Mouse (Mus musculus) hindbrain, embryonic 12.5 days (tissue): ENCODE measurements around the gene B3gntl1. TPM values are rescaled to one million over a fixed set of nuclear protein-coding genes. Genes with fewer than 3 reads are reported as not detected.
A peak's percentile ranks its signal among the peaks of the same experiment; 100 is the strongest.

Experiments
- ATAC-seq: fragments of 200-750 bp; cut with Nextera tagmentation; 2 replicates; pipeline ENCODE4 v1.8.0; 2017; ENCODE audit warnings: moderate TSS enrichment; ENCODE audit not compliant: low FRiP score
- H3K27ac ChIP-seq: fragments of 300-500 bp; sonication (generic); 2 replicates; pipeline ENCODE4 v1.5.1; 2016; ENCODE audit warnings: mild to moderate bottlenecking
- H3K27me3 ChIP-seq: fragments of 300-500 bp; sonication (generic); 2 replicates; pipeline ENCODE4 v1.6.1; 2016; ENCODE audit warnings: mild to moderate bottlenecking
- H3K36me3 ChIP-seq: fragments of 300-500 bp; sonication (generic); 2 replicates; pipeline ENCODE4 v1.6.1; 2016; ENCODE audit warnings: mild to moderate bottlenecking
- H3K4me1 ChIP-seq: fragments of 300-500 bp; sonication (generic); 2 replicates; pipeline ENCODE4 v1.6.1; 2016
- H3K4me2 ChIP-seq: fragments of 300-500 bp; sonication (generic); replicated peaks from 2 replicates; pipeline ENCODE4 v1.6.1; 2016; ENCODE audit warnings: mild to moderate bottlenecking
- H3K4me3 ChIP-seq: fragments of 300-500 bp; sonication (generic); 2 replicates; pipeline ENCODE4 v1.5.1; 2016; ENCODE audit warnings: mild to moderate bottlenecking
- H3K9ac ChIP-seq: fragments of 300-500 bp; sonication (generic); 2 replicates; pipeline ENCODE4 v1.6.1; 2016; ENCODE audit warnings: mild to moderate bottlenecking, moderate library complexity
- H3K9me3 ChIP-seq: fragments of 300-500 bp; sonication (generic); replicated peaks from 2 replicates; pipeline ENCODE4 v1.6.1; 2016; ENCODE audit warnings: mild to moderate bottlenecking
- WGBS: fragments of 180-500 bp; shearing (Covaris S2); methylation state at CpG from one replicate; pipeline ENCODE4 v1.1.7; 2016; 5-methylcytosine and 5-hydroxymethylcytosine counted together
- polyA plus RNA-seq: library from polyadenylated mRNA; unstranded; fragments of >200 nt; fragmentation: Nextera tagmentation; extraction: Ambion mirVana; gene quantifications from 2 replicates; pipeline ENCODE4 v1.2.1, GENCODE M21; 2016

The B3gntl1 gene
- 8.2 and 8.6 TPM in 2 replicates for polyA plus RNA-seq

DNA sequence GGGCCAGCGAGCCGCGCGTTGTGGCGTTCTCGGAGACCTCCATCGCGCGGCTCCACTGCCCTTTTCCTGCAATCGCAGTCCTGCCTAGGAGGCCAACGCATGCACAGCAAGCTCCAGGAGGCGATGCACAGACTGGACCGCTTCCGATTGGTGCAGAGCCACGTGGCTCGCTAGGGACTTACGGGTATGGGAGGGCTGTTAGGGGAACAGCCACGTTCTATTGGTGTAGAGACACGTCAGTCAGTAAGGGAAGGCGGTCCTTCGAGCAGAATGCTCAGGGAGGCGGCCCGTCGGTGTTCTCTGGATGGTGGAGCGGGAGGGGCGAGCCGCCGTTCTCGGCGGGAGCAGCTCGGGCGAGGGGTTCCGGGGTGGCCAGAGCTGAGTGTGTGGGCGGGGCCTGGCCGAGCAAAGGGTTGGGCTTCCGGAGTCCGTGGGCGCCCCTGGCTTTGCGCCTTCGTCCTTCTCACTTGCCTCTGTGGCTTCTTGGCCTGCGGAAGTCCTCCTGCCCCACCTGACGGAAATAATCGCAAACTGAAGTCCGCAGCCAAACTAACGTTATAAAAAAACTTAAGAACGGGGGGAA is at the start of gene B3gntl1:
TSS of gene B3gntl1 (minus strand) at position 164 of the 583 bp plus-strand sequence.
- peak; percentile 100 for ATAC-seq
- H3K27ac ChIP-seq, result peak within 1 kb of the TSS; percentile 91
- H3K27me3 ChIP-seq, result no peaks in the 10 kb centered on the region
- H3K36me3 ChIP-seq, result no peaks in the 10 kb centered on the region
- peak within 1 kb of the TSS; percentile 80 for H3K4me2 ChIP-seq
- H3K4me1 ChIP-seq, result peaks cover 6% of the 10 kb centered on the region; the same call in 1 of the 2 replicates
- H3K4me3 ChIP-seq, result peak within 1 kb of the TSS; percentile 63
- H3K9ac ChIP-seq, result peak within 1 kb of the TSS; percentile 75
- 0 out of 2 replicates have a peak, but pooled peaks cover 3% of the 10 kb centered on the region for H3K9me3 ChIP-seq
- WGBS, result under 1% methylated on average over 45 of the region's 46 CpGs

DNA sequence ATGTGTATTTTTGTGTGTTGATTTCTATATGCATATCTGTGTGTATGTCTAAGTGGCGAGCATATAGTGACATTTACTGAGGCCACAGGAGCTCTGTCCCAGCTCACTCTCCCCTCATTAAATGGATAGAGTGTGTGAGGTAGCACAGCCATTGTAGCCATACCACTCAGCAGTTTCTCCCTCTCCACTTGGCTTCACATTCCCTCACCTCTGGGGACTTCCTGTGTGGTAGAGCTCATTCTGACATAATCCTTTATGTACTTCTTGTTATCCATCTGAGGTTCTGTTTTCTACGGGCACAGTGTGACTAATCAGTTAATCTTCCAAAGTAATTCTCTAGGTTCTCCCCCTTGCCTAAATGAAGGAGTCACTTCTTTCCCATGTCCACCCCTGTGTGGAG is 49.5 kb upstream of the B3gntl1 start:
- H3K4me2 ChIP-seq, result no peak overlapping the region
- H3K4me1 ChIP-seq, result no peaks in the 10 kb centered on the region
- no peaks in the 10 kb centered on the region for H3K27me3 ChIP-seq
- no peak overlapping the region for H3K9ac ChIP-seq
- no peak overlapping the region for H3K4me3 ChIP-seq
- no peaks in the 10 kb centered on the region for H3K36me3 ChIP-seq
- ATAC-seq, result no peak
- no peaks in the 10 kb centered on the region for H3K9me3 ChIP-seq
- WGBS, result 73% methylated on average over 2 of the region's 2 CpGs
- H3K27ac ChIP-seq, result no peak overlapping the region

DNA sequence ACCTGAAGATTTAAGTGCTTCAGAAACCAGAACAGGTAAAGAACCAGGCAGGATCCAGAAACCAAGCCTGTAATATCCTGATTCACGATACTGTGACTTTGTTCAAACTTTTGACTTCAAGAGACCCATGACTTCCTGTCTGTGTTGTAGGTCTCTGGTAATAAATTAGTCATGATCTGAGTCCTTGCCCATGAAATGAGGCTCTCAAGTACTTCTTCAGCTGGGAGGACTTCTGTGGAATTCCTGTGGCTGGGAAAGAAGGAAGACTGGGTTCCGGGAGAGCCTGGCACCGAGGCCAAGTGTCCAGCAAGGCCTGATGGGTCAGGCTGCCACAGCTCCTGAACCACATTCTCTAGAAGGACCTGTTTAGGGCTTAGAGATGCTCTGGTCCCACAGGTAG is 47.8 kb upstream of the B3gntl1 start:
- H3K27me3 ChIP-seq, result no peaks in the 10 kb centered on the region
- H3K4me2 ChIP-seq, result no peak overlapping the region
- H3K36me3 ChIP-seq, result no peaks in the 10 kb centered on the region
- no peak for ATAC-seq
- no peak overlapping the region for H3K4me3 ChIP-seq
- H3K9me3 ChIP-seq, result no peaks in the 10 kb centered on the region
- H3K27ac ChIP-seq, result no peak overlapping the region
- H3K4me1 ChIP-seq, result no peaks in the 10 kb centered on the region
- 85% methylated on average over 3 of the region's 3 CpGs for WGBS
- no peak overlapping the region for H3K9ac ChIP-seq

DNA sequence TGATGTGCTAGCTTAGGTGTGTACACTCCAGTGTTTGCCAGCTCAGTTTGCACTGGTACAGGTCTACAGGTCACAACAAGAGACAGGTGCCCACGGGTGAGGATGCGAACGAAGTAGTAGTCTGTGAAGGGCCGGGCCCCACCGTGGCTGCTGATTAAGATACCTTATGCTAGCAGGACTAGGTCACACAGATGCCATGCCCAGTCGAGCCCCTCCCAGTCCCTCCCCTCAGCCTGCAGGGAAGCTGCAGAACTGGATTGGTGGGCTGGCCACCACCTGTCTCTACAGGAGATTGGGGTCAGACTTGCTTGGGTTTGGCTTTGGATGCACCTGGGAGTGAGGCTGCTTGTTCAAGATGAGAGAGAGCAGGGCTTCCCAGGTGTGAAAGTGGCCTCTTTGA is 44.8 kb upstream of the B3gntl1 start:
- Histone ChIP-seq H3K4me1 (no peaks in the 10 kb centered on the region), H3K27ac (no peak overlapping the region), H3K4me3 (no peak overlapping the region), H3K4me2 (no peak overlapping the region), H3K36me3 (no peaks in the 10 kb centered on the region), H3K27me3 (no peaks in the 10 kb centered on the region), H3K9ac (no peak overlapping the region), H3K9me3 (no peaks in the 10 kb centered on the region)
- no peak for ATAC-seq
- 59% methylated on average over 6 of the region's 6 CpGs for WGBS

DNA sequence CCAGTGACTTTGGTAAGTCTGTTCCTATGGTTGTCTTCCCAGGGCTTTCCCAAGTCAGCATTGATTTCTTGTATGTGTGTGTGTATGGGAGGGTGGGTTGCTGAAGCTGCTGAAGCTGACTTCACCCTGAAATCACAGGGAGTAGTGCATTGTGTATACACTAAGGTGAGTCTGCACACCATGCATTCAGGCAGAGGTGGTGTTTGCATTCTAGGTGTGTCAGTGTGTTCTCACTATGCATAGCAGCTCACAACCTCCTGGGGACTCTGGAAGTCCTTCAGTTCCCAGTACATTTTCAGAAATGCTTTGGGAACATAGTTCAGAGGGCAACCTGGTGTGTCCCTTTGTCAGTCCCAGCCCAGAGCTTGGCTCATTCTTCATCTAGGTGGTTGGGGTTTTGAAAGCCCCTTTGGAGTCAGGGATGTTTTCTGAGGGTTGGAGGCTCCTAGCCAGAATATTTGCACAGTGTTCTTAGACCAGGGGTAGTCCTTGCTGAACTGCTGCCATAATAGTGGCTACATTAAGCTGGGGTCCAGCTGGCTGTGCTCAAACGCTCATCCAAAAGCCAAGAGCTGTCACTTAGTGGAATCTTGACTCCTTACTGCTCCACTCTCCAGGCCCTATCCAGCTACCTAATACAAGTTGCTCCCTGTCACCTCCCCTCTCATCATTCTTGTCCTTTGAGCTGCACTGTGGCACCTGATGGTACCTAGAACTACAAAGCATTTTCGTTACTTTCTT is 42.0 kb upstream of the B3gntl1 start:
- Histone ChIP-seq H3K9me3 (no peaks in the 10 kb centered on the region), H3K36me3 (no peaks in the 10 kb centered on the region), H3K4me1 (no peaks in the 10 kb centered on the region), H3K4me2 (no peak overlapping the region), H3K27ac (no peak overlapping the region), H3K27me3 (no peaks in the 10 kb centered on the region), H3K9ac (no peak overlapping the region), H3K4me3 (no peak overlapping the region)
- WGBS, result 85% methylated on average over 2 of the region's 2 CpGs
- no peak for ATAC-seq

DNA sequence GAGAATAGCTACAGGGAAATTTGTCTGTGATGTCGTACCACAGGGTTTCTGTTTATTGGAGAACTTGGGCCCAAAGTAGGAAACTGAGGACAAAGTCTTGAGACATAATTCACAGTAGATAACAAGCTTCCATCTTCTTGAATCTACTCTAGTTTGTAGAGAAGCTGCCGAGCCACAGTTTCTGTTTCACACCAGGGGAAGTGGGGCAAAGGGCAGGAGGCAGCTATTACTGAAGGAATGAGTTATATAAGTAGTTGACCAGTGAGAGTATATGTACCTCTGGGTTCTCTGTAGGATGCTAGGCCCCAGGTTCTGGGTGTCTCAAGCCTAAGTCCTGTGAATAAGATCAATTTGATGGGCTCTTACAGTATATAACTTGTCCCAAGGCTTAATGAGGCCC is 40.6 kb upstream of the B3gntl1 start:
- no peaks in the 10 kb centered on the region for H3K9me3 ChIP-seq
- no peaks in the 10 kb centered on the region for H3K27me3 ChIP-seq
- no peaks in the 10 kb centered on the region for H3K4me1 ChIP-seq
- H3K27ac ChIP-seq, result no peak overlapping the region
- no peak for ATAC-seq
- no peak overlapping the region for H3K9ac ChIP-seq
- WGBS, result 86% methylated on average over 2 of the region's 2 CpGs
- no peak overlapping the region for H3K4me3 ChIP-seq
- no peak overlapping the region for H3K4me2 ChIP-seq
- H3K36me3 ChIP-seq, result no peaks in the 10 kb centered on the region

DNA sequence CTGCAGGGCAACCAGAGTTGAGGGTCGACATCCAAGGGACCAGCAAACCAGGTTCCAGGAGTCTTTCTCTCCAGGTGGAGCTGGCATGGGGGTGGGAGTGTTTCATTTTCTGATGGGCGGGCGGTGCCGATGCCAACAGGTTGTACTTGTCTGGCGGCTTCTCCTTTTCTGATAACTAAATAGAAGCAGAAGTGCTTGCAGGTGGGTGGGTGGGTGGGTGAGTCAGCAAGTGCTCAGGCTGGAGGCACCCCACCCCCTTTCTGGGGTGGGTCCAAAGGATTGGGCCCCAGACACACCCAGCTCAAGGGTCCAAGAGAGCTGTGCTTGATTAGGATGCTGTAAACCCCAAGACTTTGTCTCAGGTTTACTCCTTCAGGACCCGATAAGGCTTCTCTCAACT is 40.0 kb upstream of the B3gntl1 start:
- WGBS, result 93% methylated on average over 6 of the region's 6 CpGs
- Histone ChIP-seq H3K4me3 (no peak overlapping the region), H3K27ac (no peak overlapping the region), H3K9me3 (no peaks in the 10 kb centered on the region), H3K36me3 (no peaks in the 10 kb centered on the region), H3K9ac (no peak overlapping the region), H3K4me2 (no peak overlapping the region), H3K4me1 (no peaks in the 10 kb centered on the region), H3K27me3 (no peaks in the 10 kb centered on the region)
- no peak for ATAC-seq

DNA sequence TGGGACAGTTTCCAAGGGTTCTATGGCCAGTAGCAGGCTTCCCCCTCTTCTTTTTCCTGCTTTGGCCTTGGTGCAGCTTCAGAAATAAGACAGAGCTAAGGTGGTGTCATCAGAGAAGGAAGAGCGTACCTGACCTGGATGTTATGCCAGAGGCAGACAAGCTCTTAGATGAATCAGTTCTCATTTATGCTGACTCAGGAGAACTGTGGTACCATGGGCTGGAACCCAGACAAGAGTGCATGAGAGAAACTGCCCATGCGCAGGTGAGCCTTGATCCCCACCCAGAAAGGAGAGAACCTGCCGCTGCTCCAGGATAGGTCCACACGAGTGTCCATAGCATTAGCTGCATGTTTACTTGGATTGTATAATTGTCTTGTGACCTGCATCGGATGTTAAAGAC is 37.3 kb upstream of the B3gntl1 start:
- no peak overlapping the region for H3K9ac ChIP-seq
- H3K36me3 ChIP-seq, result no peaks in the 10 kb centered on the region
- 95% methylated on average over 5 of the region's 5 CpGs for WGBS
- ATAC-seq, result no peak
- H3K27me3 ChIP-seq, result peaks cover 9% of the 10 kb centered on the region
- no peaks in the 10 kb centered on the region for H3K4me1 ChIP-seq
- no peak overlapping the region for H3K27ac ChIP-seq
- H3K9me3 ChIP-seq, result no peaks in the 10 kb centered on the region
- H3K4me3 ChIP-seq, result no peak overlapping the region
- no peak overlapping the region for H3K4me2 ChIP-seq

DNA sequence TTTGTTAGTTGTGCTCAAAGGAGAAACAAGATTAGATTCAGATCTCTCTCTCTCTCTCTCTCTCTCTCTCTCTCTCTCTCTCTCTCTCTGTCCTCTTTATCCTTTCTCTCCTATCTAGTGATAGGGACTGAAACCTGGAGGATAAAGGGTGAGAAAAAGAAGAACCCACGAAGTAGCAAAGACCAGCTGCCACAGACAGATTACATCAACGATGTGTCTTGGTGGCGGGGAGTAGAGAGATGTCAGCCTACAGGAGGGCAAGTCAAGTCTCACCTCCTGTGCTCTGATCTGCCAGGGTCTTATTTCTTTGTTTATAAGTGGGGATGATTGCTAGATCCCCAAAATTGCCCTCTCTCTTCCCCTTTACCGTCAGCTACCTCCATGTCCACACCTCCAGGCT is 36.3 kb upstream of the B3gntl1 start:
- whole genome bisulfite sequencing, result 83% methylated on average over 4 of the region's 4 CpGs
- H3K9me3 ChIP-seq, result no peaks in the 10 kb centered on the region
- H3K27me3 ChIP-seq, result peaks cover 19% of the 10 kb centered on the region
- H3K36me3 ChIP-seq, result no peaks in the 10 kb centered on the region
- no peak overlapping the region for H3K9ac ChIP-seq
- H3K27ac ChIP-seq, result no peak overlapping the region
- H3K4me2 ChIP-seq, result no peak overlapping the region
- H3K4me1 ChIP-seq, result no peaks in the 10 kb centered on the region
- H3K4me3 ChIP-seq, result no peak overlapping the region
- ATAC-seq, result no peak

DNA sequence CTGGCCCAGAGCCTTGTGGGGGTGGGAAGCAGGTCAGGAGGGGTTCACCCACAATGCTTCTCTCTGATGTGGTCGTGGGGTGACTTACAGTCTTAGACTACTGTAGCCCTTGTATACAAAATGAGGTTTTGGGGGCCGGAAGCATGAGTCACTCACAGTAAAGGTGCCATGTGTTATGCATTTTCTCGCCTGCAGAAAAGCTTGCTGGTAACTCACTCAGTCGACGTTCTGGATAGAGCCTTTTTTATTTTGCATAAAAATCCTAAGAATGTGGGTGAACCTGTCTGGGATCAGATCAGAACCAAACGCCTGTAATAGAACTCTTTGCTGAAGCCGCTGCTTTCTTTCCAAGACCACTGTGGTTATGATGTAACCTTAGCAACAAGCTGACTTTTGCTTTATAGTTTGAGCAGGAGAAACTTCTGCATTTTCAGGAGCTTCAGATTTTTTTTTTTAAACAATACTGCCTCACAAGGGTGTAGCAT is 33.6 kb upstream of the B3gntl1 start:
- ATAC-seq, result no peak
- 31% methylated on average over 7 of the region's 7 CpGs for WGBS
- H3K27ac ChIP-seq, result 0 out of 2 replicates have a peak overlapping the region, but pooled peaks have one; percentile 30

DNA sequence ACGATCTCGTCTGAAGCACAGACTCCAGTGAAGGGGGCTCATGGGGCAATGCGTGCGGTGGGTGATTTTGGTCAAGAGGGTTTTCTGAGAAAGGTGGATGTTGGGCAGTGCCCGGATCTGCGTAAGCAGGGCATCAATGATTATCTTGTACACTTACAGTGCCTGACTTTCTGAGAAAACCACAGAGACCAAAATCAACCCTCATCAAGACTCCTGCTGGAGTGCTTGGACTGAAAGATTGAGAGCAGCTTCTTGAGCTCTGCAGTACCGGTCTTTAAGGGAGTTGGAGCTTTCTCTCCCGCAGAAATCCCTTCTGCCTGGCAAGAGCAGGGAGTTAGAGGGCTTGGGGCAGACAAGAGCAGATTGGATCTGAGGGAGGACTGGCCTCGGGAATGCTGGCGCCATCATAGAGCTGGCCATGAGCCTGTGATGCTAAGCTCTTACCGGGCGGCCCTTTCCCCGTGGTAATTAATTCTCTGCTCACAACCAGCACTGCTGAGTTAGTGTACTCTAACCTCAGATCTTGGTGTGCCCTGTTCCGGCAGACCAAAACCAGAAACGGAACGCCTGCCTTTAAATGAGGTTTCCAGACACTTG is 30.8 kb upstream of the B3gntl1 start:
- Histone ChIP-seq H3K27ac (0 out of 2 replicates have a peak overlapping the region, but pooled peaks have one; percentile 4), H3K9ac (peak overlapping the region; percentile 65), H3K9me3 (no peaks in the 10 kb centered on the region), H3K4me2 (peak overlapping the region; percentile 99), H3K4me1 (peaks cover 13% of the 10 kb centered on the region), H3K27me3 (peaks cover 50% of the 10 kb centered on the region), H3K36me3 (no peaks in the 10 kb centered on the region), H3K4me3 (peak overlapping the region; percentile 70)
- no peak for ATAC-seq
- WGBS, result 16% methylated on average over 16 of the region's 16 CpGs

More for the DNA sequence above, 33.6 kb upstream of the B3gntl1 start:
- peaks cover 46% of the 10 kb centered on the region for H3K27me3 ChIP-seq
- H3K4me2 ChIP-seq, result no peak overlapping the region
- H3K9me3 ChIP-seq, result no peaks in the 10 kb centered on the region
- H3K36me3 ChIP-seq, result no peaks in the 10 kb centered on the region
- peaks cover 13% of the 10 kb centered on the region for H3K4me1 ChIP-seq
- H3K4me3 ChIP-seq, result no peak overlapping the region
- H3K9ac ChIP-seq, result no peak overlapping the region

DNA sequence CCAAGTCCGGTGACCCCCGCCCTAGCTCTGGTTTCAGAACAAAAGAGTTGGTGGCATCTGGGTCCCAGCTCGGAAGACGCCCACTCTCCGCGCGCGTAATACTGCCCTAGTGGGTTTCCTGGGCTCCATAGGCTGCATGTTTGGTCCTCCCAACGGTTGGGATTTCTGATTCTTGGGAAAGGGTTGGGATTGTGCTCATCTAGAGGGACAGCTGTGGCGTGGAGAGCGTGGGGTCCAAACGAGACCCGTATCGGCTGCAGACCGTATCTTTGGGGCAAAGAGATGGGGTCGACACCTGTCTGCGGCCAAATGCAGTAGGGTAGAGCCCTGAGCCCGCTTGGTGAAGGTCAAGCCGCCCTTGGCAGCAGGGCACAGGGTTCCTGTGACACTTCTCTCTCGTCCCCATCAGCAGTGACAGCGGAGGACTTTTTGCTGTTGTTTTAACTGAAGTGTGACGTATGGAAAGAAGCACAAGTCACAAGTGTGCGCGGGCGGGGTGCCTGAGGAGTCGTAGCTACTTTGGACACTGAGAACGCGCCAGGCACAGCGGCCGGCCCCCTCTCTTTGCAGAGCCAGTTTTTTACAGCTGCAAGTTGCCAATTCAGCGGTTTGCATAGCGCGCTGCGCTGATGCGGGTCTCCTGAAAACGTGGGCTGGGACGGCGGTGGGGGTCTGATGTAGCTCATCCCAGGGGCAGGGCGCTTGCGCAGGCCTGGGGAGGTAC is 30.1 kb upstream of the B3gntl1 start:
- Histone ChIP-seq H3K27ac (peak overlapping the region; percentile 57; the same call in 1 of the 2 replicates), H3K27me3 (peaks cover 50% of the 10 kb centered on the region)
- 1% methylated on average over 40 of the region's 40 CpGs for WGBS

More for the DNA sequence above, 30.1 kb upstream of the B3gntl1 start:
- H3K4me3 ChIP-seq, result peak overlapping the region; percentile 70
- H3K4me1 ChIP-seq, result peaks cover 13% of the 10 kb centered on the region
- peak overlapping the region; percentile 99 for H3K4me2 ChIP-seq
- peak; percentile 34; the same call in 1 of the 2 replicates for ATAC-seq
- H3K9me3 ChIP-seq, result no peaks in the 10 kb centered on the region
- H3K36me3 ChIP-seq, result no peaks in the 10 kb centered on the region
- H3K9ac ChIP-seq, result peak overlapping the region; percentile 65
